Mouse (Mus musculus) thymus, adult 2 months (tissue): ENCODE measurements around the gene Pikfyve.

Experiments used
- CTCF ChIP-seq: fragments of 200-500 bp; IDR thresholded peaks from 2 replicates; pipeline ENCODE4 v1.5.1; 2012; ENCODE audit warnings: mild to moderate bottlenecking, control low read depth, low read length, moderate library complexity, borderline replicate concordance; ENCODE audit not compliant: control insufficient read depth, poor library complexity, insufficient read depth; ENCODE audit errors: extremely low read depth
- POLR2A ChIP-seq: fragments of 200-500 bp; IDR thresholded peaks from 2 replicates; pipeline ENCODE4 v1.6.1; 2012; ENCODE audit warnings: mild to moderate bottlenecking, low read length, control low read depth, moderate library complexity; ENCODE audit not compliant: control insufficient read depth, poor library complexity, insufficient read depth; ENCODE audit errors: extremely low read depth

DNA sequence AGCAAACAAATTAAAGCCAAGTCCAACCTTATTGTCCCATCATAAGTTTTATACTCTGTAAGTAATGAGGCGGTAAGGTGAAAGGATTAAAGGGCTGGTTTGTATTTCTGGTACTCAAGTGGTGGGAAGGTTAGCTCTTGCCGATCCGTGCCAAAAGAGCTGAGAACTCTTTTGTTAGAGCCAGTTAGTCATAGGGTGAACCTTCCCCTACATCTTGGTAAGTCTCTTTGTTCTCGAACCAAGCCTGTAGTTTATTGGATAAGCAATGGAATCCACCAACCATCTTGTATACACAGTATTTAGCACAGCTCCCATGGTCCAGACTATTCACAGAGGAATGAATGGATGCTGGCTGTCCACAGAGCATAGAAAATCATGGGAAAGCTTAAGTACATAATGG, 14.9 kb upstream of the Pikfyve start:
- TF ChIP-seq CTCF, result no peak
- TF ChIP-seq POLR2A, result no peak
